Mouse (Mus musculus) bone marrow macrophage, adult 2 months (primary cell): ENCODE measurements around the gene Slc1a3.
"Not testable (repeated sequence)": the region's sequence is repeated elsewhere in the genome, so short reads cannot be mapped to it uniquely, and the experiment has no call there.

Experiments
- CTCF ChIP-seq: IDR thresholded peaks from 2 replicates; pipeline ENCODE4 v1.5.1; 2012; ENCODE audit warnings: low read depth, mild to moderate bottlenecking, low read length, moderate library complexity
- POLR2A ChIP-seq: IDR thresholded peaks from 2 replicates; pipeline ENCODE4 v1.6.1; 2012; ENCODE audit warnings: mild to moderate bottlenecking, low read depth, low read length, borderline replicate concordance

DNA sequence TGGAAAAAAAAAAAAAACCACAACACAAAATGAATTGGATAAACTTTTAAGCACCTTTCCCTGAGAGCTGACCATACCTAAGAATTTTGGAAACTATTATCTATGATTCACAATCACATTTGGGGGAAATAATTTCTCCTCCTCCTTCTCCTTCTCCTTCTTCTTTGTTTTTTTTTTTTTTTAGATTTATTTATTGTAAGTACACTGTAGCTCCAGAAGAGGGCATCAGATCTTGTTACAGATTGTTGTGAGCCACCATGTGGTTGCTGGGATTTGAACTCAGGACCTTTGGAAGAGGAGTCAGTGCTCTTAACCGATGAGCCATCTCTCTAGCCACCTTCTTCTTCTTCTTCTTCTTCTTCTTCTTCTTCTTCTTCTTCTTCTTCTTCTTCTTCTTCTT is 5.0 kb downstream of the Slc1a3 start:
- not testable (repeated sequence) for TF ChIP-seq CTCF, POLR2A
